Mouse (Mus musculus) T-helper 2 cell (primary cell): Measurements from ENCODE around the gene AL732309.1.

Source experiments
- in situ Hi-C: fragments of 300-600 bp; cut with MboI, MseI; formaldehyde crosslinking; loops from one replicate; pipeline ENCODE4 v1.15.1; 2025; ENCODE audit warnings: high pct_unique_total_duplicates

Gene AL732309.1

DNA sequence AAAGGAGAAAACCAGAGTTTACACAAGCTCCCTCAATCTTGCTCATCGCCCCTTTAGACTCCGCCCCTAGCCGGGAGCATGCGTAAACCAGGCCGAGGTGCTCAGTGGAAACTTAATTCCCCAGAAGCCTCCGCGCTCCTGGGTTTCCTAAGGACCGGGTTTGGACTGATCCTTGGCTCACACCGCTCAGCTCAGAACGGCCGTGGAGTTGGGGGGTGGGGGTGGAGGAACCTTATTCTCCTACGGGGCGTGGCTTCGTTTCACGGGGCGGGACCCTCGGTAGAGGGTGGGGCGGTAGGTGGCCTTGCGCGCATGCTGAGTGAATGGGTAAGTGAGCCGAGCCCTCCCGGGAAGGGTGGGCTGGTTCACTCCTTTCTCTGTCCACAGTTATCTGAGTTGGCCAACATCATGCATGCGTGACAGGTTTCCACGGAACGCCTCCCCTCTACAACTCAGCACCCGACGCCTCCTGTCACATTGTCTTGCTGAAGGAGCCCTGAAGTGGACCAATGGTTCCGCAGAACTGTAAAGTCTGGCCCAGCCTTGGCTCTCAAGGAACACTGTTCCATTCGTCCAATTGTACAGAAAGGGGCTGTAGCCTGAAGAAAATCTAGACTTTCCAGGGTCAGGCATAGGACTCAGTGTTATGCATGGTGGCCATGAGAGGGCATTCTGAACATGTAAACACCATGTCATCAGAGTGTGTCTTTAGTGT, 5.8 kb downstream of the AL732309.1 start:
- in situ Hi-C loops: no loop called here

- in situ Hi-C loops: no loop called here
Observed at GRCm38 (mm10) chr2:25240310-25240709, 6.4 kb downstream of the AL732309.1 start.

DNA sequence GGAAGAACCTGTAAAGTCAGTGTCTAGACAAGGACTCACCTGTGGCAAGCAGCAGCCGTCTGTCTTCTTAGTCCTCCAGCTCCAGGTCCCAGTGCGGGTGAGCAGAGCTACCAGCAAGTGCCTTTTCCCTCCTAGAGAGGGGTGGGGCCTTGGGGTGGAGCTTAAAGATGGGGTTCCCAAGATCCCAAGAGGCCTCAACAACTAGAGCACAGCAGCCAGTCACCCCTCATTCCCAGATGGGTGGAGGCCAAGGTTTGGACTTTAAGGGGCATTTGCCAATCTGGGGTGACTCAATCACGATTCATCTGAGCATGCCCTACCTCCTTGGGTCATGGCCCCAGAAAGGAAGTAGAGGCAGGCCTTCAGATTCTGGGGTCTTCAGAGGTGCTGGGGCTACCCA, 6.9 kb downstream of the AL732309.1 start:
- in situ Hi-C loops: no loop called here

DNA sequence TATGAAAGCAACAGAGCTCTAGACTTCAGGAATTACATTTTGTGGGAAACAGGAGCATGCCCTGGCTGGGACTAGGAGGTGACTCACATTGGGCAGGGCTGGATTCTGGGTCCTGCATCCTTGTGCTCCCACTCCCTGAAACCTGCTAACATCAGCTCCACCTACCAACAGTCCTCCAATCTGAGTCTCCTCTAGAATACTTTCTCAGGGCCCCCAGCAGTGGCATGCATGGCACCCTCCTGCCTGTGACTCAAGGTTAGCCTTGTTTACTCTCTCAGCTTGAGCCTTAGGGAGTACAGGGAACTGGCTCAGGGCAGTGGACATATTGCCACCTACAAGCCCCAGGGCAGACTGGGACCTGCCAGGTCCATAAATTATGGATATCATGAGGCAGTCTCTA, 8.6 kb downstream of the AL732309.1 start:
- in situ Hi-C loops: no loop called here

- in situ Hi-C loops: no loop called here
Observed at GRCm38 (mm10) chr2:25237522-25237921, 9.1 kb downstream of the AL732309.1 start.

- in situ Hi-C loops: no loop called here
Observed at GRCm38 (mm10) chr2:25236614-25237013, 10.0 kb downstream of the AL732309.1 start, which contains the start of gene Rnf224. Gene Rnf224, minus strand, starts transcription at chr2:25236787.

- in situ Hi-C loops: no loop called here
Observed at GRCm38 (mm10) chr2:25234551-25235220, 12.0 kb downstream of the AL732309.1 start.

DNA sequence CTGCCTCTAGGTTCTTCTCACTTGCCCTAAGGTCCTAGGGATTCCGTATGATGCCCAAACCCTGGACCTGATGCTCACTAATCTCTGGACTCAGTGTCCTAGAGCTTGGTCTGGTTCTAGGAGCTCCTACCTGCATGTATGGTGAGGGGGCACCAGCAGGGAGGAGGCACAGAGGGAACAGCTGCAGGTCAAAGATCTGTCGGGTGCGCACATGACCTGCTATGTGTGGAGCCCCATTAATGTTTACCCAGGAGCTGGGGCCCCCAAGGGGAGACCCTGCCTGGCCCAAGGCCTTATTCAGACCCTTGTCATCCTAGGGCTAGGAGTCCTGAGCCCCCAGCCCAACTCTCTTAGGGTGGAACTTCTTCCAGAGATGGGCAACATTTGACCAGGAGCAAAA, 12.6 kb downstream of the AL732309.1 start, which contains the start of gene Slc34a3:
Slc34a3 (minus strand) TSS at position 315 of the 400 bp plus-strand sequence.
- in situ Hi-C loops: no loop called here

- in situ Hi-C loops: no loop called here
Observed at GRCm38 (mm10) chr2:25233421-25233820, 13.2 kb downstream of the AL732309.1 start.

DNA sequence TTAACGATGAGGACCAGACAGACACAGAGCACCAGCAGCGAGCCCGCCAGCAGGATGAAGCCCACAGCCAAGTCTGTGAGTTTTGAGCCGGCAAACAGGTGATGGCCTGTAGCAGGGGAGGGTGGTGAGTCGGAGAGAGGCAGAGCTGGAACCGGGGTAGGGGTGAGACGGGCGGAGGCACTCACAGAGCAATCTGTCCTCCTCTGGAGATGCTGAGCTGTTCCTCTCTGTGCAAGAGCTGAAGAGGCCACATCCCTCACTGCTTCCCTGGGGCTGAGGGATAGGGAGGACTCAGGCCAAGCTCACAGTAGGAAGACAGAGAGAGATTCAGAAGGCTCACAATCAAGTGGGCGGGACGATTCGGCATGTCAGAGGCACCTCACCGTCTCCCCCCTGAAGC, 15.6 kb downstream of the AL732309.1 start:
- in situ Hi-C loops: no loop called here

GRCm38 (mm10) chr2:25230581-25230980, 16.1 kb downstream of the AL732309.1 start:
- in situ Hi-C loops: no loop called here

- in situ Hi-C loops: loop anchor here (5.0 kb wide), 1 partner anchor 37 kb away; no protein-coding TSS in a partner anchor
Observed at GRCm38 (mm10) chr2:25229582-25229981, 17.1 kb downstream of the AL732309.1 start.

- in situ Hi-C loops: loop anchor here (5.0 kb wide), 1 partner anchor 37 kb away; no protein-coding TSS in a partner anchor
Observed at GRCm38 (mm10) chr2:25228995-25229530, 17.6 kb downstream of the AL732309.1 start.

GRCm38 (mm10) chr2:25228431-25228889, 18.2 kb downstream of the AL732309.1 start:
- in situ Hi-C loops: loop anchor here (5.0 kb wide), 1 partner anchor 36 kb away; no protein-coding TSS in a partner anchor

GRCm38 (mm10) chr2:25227406-25227805, 19.3 kb downstream of the AL732309.1 start:
- in situ Hi-C loops: loop anchor here (5.0 kb wide), 1 partner anchor 35 kb away; no protein-coding TSS in a partner anchor

DNA sequence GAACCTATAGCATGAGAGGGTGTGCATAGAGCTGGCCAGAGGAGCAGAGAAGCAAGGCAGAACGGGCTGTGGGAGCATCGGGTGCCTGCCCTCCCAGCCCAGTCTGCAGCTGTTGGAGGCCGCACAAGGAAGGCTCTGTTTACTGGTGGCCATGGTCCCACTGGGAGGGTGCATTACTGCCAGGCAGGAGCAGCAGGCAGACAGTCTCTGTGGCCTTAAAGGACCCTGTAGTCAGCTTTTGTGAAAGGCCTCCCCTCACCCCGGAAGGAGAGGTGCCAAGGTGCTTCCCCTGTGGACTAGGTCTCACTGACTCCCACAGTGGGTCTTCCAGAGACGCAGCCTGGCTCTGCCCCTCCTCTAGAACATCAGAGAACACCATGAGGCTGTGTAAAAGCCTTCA, 19.8 kb downstream of the AL732309.1 start:
- in situ Hi-C loops: loop anchor here (5.0 kb wide), 1 partner anchor 35 kb away; no protein-coding TSS in a partner anchor

DNA sequence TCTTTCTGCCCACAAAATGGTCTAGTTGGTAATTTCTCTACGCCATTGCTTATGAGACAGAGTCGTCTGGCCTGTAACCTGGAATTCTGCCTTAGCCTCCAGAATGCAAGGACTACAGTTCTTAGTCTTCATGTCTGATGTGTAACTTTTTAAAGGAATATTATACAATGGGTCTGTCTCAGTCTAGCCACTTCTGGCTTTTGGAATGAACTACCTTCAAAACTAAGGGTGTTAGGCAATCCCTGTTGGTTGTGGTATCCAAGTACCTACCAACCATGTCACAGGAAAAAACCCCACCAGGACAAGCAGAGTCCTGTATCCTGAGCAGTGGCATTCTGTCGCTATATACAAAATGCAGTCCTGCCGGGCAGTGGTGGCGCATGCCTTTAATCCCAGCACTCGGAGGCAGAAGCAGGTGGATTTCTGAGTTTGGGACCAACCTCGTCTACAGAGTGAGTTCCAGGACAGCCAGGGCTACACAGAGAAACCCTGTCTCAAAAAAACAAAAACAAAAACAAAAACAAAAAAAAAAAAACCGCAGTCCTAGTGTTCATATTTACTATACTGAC, 20.8 kb downstream of the AL732309.1 start:
- in situ Hi-C loops: loop anchor here (5.0 kb wide), 1 partner anchor 34 kb away; no protein-coding TSS in a partner anchor

GRCm38 (mm10) chr2:25224766-25225752, 21.6 kb downstream of the AL732309.1 start:
- in situ Hi-C loops: loop anchor here (5.0 kb wide), 1 partner anchor 33 kb away; no protein-coding TSS in a partner anchor

- in situ Hi-C loops: no loop called here
Observed at GRCm38 (mm10) chr2:25224492-25224765, 22.2 kb downstream of the AL732309.1 start, which contains the start of gene Tubb4b. Gene Tubb4b, minus strand, starts transcription at chr2:25224702.

- in situ Hi-C loops: no loop called here
Observed at GRCm38 (mm10) chr2:25223681-25224491, 22.8 kb downstream of the AL732309.1 start.
